Mouse (Mus musculus) limb, embryonic 14.5 days (tissue): ENCODE measurements around the gene Pan2. TPM values are rescaled to one million over a fixed set of nuclear protein-coding genes. Genes with fewer than 3 reads are reported as not detected.

Source experiments
- ATAC-seq: fragments of 200-750 bp; cut with Nextera tagmentation; 2 replicates; pipeline ENCODE4 v1.8.0; 2017; ENCODE audit warnings: low read depth, moderate number of reproducible peaks, moderate TSS enrichment; ENCODE audit not compliant: low FRiP score
- DNase-seq: peaks from one replicate; pipeline ENCODE4 v3.0.0-alpha.2; 2015; ENCODE audit warnings: low spot score
- H3K27ac ChIP-seq: fragments of 300-500 bp; sonication (generic); replicated peaks from 2 replicates; pipeline ENCODE4 v1.5.1; 2014; ENCODE audit warnings: low read depth, mild to moderate bottlenecking, low read length, moderate library complexity, mixed read lengths
- H3K27me3 ChIP-seq: fragments of 300-500 bp; sonication (generic); 2 replicates; pipeline ENCODE4 v1.6.1; 2014; ENCODE audit warnings: low read length, mixed read lengths; ENCODE audit not compliant: control insufficient read depth, insufficient read depth
- H3K36me3 ChIP-seq: fragments of 300-500 bp; sonication (generic); 2 replicates; pipeline ENCODE4 v1.6.1; 2014; ENCODE audit warnings: mild to moderate bottlenecking, low read length, moderate library complexity, mixed read lengths; ENCODE audit not compliant: control insufficient read depth, insufficient read depth
- H3K4me1 ChIP-seq: fragments of 300-500 bp; sonication (generic); 2 replicates; pipeline ENCODE4 v1.6.1; 2014; ENCODE audit warnings: antibody characterized with exemption, low read length, mixed read lengths; ENCODE audit not compliant: control insufficient read depth, insufficient read depth
- H3K4me2 ChIP-seq: fragments of 300-500 bp; sonication (generic); replicated peaks from 2 replicates; pipeline ENCODE4 v1.6.1; 2014; ENCODE audit warnings: low read depth, mild to moderate bottlenecking, low read length, moderate library complexity; ENCODE audit not compliant: severe bottlenecking
- H3K4me3 ChIP-seq: fragments of 300-500 bp; sonication (generic); replicated peaks from 2 replicates; pipeline ENCODE4 v1.5.1; 2014; ENCODE audit warnings: low read length
- H3K9ac ChIP-seq: fragments of 300-500 bp; sonication (generic); 2 replicates; pipeline ENCODE4 v1.6.1; 2014; ENCODE audit warnings: mild to moderate bottlenecking, low read depth, low read length, moderate library complexity; ENCODE audit not compliant: severe bottlenecking
- H3K9me3 ChIP-seq: fragments of 300-500 bp; sonication (generic); 2 replicates; pipeline ENCODE4 v1.6.1; 2016; ENCODE audit warnings: low read length; ENCODE audit not compliant: control insufficient read depth
- POLR2A ChIP-seq: fragments of 200-500 bp; IDR thresholded peaks from 2 replicates; pipeline ENCODE4 v1.8.0; 2012; ENCODE audit warnings: inconsistent platforms, mild to moderate bottlenecking, moderate library complexity, borderline replicate concordance; ENCODE audit not compliant: insufficient read depth, insufficient read length; ENCODE audit errors: extremely low read depth
- WGBS: fragments of 180-500 bp; shearing (Covaris S2); extraction: QIAGEN DNeasy Blood & Tissue Kit; methylation state at CpG from one replicate; pipeline ENCODE4 v1.1.7; 2014; 5-methylcytosine and 5-hydroxymethylcytosine counted together
- polyA plus RNA-seq, 2 experiments: library from polyadenylated mRNA; depleted of rRNA in 1 of 2; stranded (reverse) in 1 of 2; unstranded in 1 of 2; fragments of >200 nt; fragmentation: Nextera tagmentation in 1 of 2; extraction: Ambion mirVana in 1 of 2; gene quantifications; 2 replicates each; pipeline versions ENCODE4 v1.2.1 to v1.2.3; 2012 to 2014

Pan2 gene
- 49.7 and 58.0 TPM in 2 replicates for polyA plus RNA-seq (2012; rRNA removed)
- polyA plus RNA-seq (2014; fragmentation: Nextera tagmentation; extraction: Ambion mirVana): 26.6 and 31.1 TPM in 2 replicates

DNA sequence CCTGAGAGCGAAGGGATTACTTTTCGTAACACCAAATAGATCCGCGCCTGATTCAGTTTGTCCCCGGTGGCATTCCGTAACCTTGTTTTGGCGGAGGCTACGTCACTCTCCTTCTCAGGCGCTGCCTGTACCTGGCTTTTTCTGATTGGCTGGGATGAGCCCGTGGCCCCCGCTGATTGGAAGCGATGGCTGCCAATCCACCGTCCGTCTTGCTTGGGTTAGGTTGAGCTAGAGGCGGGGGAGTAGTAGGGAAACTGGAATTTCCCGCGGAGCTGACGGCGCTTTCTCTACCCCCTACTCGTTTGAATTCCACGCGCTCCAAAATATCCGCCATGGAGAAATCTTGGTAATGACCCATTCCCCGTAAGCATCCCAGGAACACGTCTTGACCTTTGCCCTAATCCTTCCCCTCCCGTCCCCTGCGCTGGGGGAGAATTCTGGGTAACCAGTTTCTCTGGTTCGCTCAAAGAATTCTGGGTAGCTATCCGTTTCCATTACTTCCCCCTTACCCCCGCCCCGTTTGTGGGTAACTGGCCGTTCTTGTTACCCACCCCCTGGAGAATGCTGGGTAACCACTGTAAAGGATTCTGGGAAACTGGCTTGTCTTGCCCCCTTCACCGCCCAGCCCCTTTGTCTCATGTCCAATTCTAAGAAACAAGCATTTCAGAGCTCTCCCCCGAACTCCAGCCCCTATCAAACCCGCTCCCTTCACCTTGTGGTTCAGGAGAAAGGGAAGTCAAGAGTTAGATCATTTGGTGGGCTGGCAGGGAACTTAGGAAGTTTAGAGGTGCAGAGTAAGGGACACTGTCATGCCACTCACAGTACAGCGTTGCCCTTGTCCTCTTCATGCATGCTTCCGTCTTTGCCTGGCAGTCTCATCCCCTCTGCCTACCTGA, at the start of gene Pan2:
TSS of gene Pan2 (plus strand) at position 210 of the 896 bp plus-strand sequence.
- Histone ChIP-seq H3K4me1 (peaks cover 12% of the 10 kb centered on the region), H3K36me3 (peaks cover 5% of the 10 kb centered on the region), H3K27ac (peak within 1 kb of the TSS; percentile 97), H3K9ac (peak within 1 kb of the TSS; percentile 87), H3K9me3 (no peaks in the 10 kb centered on the region), H3K4me3 (peak within 1 kb of the TSS; percentile 60), H3K4me2 (peak within 1 kb of the TSS; percentile 91), H3K27me3 (no peaks in the 10 kb centered on the region)
- peak; percentile 57; the same call in 1 of the 2 replicates for TF ChIP-seq POLR2A
- peak; percentile 100 for ATAC-seq
- under 1% methylated on average over 37 of the region's 37 CpGs for WGBS
- peak; percentile 99 for DNase-seq

GRCm38 (mm10) chr10:128253677-128254255, 49.4 kb upstream of the Pan2 start, which contains the start of gene Apon:
TSS of gene Apon (plus strand) at chr10:128254096.
- 80% methylated on average over 4 of the region's 4 CpGs for WGBS
- Histone ChIP-seq H3K27ac (no peak within 1 kb of the TSS), H3K9me3 (no peaks in the 10 kb centered on the region), H3K27me3 (no peaks in the 10 kb centered on the region), H3K36me3 (peaks cover 40% of the 10 kb centered on the region), H3K4me1 (no peaks in the 10 kb centered on the region), H3K4me3 (no peak within 1 kb of the TSS), H3K9ac (no peak within 1 kb of the TSS), H3K4me2 (no peak within 1 kb of the TSS)
- ATAC-seq (no peak), DNase-seq (no peak)
- no peak for TF ChIP-seq POLR2A

GRCm38 (mm10) chr10:128255925-128256324, 47.2 kb upstream of the Pan2 start:
- no peak overlapping the region for H3K9ac ChIP-seq
- H3K4me3 ChIP-seq: no peak overlapping the region
- WGBS: 85% methylated on average over 8 of the region's 8 CpGs
- no peaks in the 10 kb centered on the region for H3K4me1 ChIP-seq
- H3K27me3 ChIP-seq: no peaks in the 10 kb centered on the region
- TF ChIP-seq POLR2A: no peak
- H3K9me3 ChIP-seq: no peaks in the 10 kb centered on the region
- no peak for ATAC-seq
- no peak overlapping the region for H3K4me2 ChIP-seq
- H3K27ac ChIP-seq: no peak overlapping the region
- no peak for DNase-seq
- peaks cover 19% of the 10 kb centered on the region for H3K36me3 ChIP-seq

DNA sequence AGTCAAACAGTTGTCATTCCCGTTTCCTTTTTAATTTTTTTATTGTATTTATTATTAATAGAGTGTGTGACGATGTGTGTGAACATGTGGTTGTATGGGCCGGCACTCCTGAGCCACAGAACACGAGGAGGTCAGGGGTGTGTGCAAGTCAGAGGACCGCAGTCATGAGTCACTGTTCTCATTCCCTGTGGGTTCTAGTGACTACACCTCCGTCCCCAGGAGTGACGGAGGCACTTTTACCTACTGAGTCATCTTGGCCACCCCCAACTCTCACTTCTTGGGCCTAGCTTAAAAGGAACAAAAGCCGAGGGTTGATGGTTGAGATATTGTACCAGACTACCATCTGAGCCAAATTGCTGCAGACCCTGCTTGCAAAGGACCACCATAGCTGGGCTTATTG, 46.8 kb upstream of the Pan2 start:
- TF ChIP-seq POLR2A: no peak
- WGBS: 84% methylated on average over 8 of the region's 8 CpGs
- H3K36me3 ChIP-seq: peaks cover 16% of the 10 kb centered on the region
- H3K4me2 ChIP-seq: no peak overlapping the region
- H3K9me3 ChIP-seq: no peaks in the 10 kb centered on the region
- ATAC-seq: no peak
- H3K4me3 ChIP-seq: no peak overlapping the region
- H3K4me1 ChIP-seq: no peaks in the 10 kb centered on the region
- H3K9ac ChIP-seq: no peak overlapping the region
- no peaks in the 10 kb centered on the region for H3K27me3 ChIP-seq
- no peak for DNase-seq
- H3K27ac ChIP-seq: no peak overlapping the region

DNA sequence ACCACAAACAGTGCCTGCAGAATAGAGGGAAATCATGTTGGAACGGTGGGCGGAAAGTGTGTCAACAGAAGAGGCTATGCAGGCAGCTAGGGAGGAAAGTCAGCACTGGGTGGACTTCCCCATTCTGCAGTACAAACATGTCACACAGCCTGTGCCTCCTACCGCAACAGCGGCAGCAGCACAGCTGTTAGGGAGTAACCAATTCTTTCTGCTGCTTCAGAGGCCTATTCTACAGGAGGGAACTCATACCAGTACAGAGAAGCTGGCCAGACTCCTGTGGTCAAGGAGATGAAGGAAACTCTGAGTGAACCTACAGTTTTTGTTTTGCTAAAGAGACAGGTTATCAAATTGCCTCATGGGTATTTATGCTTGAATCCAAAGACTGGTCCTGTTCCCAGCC, 44.2 kb upstream of the Pan2 start:
- WGBS: 84% methylated on average over 4 of the region's 4 CpGs
- no peak overlapping the region for H3K9ac ChIP-seq
- DNase-seq: no peak

More for the DNA sequence above, 44.2 kb upstream of the Pan2 start:
- H3K4me3 ChIP-seq: no peak overlapping the region
- H3K4me2 ChIP-seq: no peak overlapping the region
- no peaks in the 10 kb centered on the region for H3K9me3 ChIP-seq
- no peak for TF ChIP-seq POLR2A
- no peaks in the 10 kb centered on the region for H3K36me3 ChIP-seq
- no peak overlapping the region for H3K27ac ChIP-seq
- no peaks in the 10 kb centered on the region for H3K4me1 ChIP-seq
- H3K27me3 ChIP-seq: no peaks in the 10 kb centered on the region
- no peak for ATAC-seq
